Mouse (Mus musculus): ENCODE results near the gene Sp140.
A peak's percentile ranks its signal among the peaks of the same experiment; 100 is the strongest.
"Not testable (repeated sequence)": the region's sequence is repeated elsewhere in the genome, so short reads cannot be mapped to it uniquely, and the experiment has no call there.

Sp140 gene

DNA sequence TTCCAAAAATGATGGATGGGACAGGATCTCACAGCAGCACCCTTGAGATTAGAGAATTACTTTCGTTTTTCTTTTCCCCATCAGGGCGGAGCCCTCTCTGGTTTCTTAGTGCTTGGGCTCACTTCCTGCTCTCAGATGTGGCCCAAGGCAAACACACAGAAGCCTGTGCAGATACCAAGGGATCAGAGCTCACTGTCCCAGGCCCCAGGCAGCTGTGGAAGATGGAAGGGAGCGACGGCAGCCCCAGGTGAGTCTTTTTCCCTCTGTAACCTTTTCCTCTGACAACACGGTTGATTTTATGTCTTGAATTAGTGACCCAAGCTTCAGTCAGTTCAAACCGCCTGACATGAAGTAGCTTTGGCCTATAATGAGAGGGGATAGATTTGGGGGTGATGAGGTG lies 49.7 kb downstream of the Sp140 start, which contains the start of gene Sp100:
Gene Sp100 (plus strand): TSS at position 108 of the 400 bp plus-strand sequence.
- peak in 1 of 2 experiments; percentile 18 for DNase-seq (ENCODE audit: low spot score in 2 of 2)

DNA sequence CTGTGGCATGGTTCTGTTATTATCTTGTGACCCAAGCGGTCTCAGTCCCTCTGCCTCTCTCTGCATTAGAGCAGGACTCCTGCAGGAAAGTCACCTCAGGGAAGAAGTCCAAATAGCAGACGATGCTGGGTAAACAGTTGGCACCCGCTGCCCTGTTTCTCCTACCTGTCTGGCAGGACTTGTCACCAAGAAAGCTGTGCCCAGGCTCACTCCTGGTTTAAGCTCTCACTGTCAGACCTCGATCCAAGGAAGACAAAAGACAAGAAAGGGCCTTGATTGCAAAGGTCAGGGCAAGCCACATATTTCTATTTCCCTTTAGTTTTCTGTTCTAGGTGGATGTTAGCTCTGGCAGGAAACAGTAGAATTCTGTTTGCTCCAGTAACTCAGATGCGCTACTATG lies 50.3 kb downstream of the Sp140 start:
- not testable (repeated sequence) for DNase-seq (ENCODE audit: low spot score in 2 of 2)

DNA sequence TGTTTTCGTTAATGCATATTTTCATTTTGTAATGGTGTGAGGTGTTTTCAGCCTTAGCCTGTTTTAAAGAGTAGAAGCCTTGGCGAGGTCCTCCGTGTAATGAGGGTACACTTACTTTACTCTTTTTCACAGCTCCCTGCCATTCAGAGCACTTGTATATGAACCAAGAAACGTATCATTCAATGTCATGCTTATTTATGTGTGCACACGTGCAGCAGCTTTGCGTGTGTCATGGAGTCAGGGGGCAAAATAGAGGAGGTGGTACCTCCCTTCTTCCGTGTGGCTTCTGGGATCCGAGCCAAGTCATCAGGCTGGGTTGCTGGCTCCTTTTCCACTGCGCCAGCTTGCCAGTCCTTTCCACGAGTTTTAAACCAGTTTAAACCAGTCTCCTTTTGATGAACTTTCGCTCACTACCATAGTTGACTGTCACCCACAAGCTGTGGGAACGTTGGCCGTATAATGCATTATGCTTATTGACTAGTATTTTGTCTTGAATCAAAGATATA lies 51.6 kb downstream of the Sp140 start:
- not testable (repeated sequence) for DNase-seq (ENCODE audit: low spot score in 2 of 2)

DNA sequence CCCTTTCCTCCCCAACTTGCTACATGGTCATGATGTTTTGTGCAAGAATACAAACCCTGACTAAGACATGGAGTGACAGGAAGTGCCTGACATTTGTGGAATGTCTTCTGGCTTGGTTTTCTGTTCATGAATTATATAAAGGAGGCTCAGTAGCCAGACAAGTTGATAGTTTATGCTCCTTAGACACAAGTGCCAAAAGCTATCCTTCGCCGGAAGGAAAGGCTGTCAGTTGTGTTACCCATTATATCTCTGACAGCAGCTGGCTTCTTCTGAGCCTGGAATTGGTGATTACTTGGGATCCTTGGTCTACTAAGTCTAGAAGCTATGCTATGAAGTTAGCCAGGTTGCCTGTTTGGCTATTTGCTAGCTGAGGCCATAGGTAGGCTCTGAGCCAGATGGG lies 57.0 kb downstream of the Sp140 start:
- DNase-seq (ENCODE audit: low spot score in 2 of 2) = not testable (repeated sequence)

DNA sequence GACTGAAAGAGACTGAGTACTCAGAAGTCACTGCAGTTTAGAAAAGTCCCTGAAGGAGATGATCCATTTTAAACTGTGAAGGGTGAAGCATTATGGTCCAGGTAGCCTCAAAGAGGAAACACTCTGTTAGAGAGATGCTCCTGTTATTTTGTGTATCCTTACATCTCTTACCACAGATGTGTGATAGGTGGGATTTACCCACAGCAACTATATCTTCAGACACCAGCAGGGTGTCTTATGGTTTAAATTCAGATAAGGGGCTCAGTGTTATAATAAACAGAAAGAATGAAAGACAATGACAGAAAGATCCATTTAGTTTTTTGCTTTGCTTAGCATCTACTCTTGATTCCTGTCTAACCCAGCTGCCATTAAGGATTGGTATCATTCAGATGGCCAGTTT lies 64.1 kb downstream of the Sp140 start:
- no peak for DNase-seq (ENCODE audit: low spot score in 2 of 2)

DNA sequence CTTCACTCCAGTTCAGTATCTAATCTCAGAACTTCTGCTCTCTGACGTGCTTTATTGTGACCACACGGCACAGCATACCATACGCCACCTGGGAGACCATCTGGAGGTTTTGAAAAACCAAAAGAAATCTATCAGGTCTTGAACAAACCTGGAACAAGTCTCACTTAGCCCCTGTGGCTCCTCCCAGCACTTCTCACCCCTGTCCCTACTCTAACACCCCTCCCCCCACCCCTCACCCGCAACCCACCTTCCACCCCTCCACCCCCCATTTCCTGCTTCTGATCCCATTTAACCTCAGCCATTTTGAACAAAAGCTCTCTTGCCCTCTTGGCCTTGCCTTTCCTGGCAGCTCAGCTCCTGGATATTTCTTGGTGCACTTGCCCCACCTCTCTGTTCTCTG lies 80.0 kb downstream of the Sp140 start:
- DNase-seq (ENCODE audit: low spot score in 2 of 2) = no peak

DNA sequence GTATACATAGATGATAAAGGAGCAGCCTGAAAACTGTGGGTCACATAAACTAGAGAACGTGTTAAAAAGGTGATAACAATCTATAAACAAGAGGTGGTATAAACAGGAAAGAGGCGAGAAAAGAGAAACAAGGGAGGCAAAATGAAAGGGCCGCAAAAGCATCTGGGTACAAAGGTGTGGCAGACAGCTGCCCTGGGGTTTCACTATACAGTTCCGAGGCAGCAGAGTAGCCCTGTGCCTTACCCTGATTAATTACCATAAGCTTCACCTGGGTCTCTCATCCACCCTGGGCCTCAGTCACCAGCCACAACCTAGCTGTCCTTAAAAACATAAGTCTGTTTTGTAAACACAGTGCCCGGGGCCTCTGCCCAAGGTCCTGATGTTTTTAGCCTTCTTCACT lies 86.5 kb downstream of the Sp140 start:
- no peak for DNase-seq (ENCODE audit: low spot score in 2 of 2)

DNA sequence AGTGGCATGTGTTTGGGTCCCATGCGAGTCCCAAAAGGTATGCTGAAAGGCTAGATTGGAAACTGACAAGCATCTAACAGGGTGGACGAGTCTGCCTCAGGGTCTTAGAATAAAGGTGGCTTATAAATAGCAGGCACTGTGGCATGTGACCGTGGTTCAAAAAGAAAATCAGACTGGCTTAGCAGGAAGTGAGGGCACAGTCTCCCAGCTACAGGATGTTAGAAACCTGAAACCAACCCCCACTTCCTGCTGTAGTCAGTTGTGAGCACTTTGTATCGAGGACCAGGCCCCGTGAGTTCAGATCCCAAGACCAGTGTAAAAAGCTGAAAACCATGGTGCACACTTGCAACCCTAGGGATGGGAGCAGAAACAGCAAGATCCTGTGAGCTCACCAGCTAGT lies 87.2 kb downstream of the Sp140 start:
- peak in 1 of 2 experiments; percentile 9 for DNase-seq (ENCODE audit: low spot score in 2 of 2)

DNA sequence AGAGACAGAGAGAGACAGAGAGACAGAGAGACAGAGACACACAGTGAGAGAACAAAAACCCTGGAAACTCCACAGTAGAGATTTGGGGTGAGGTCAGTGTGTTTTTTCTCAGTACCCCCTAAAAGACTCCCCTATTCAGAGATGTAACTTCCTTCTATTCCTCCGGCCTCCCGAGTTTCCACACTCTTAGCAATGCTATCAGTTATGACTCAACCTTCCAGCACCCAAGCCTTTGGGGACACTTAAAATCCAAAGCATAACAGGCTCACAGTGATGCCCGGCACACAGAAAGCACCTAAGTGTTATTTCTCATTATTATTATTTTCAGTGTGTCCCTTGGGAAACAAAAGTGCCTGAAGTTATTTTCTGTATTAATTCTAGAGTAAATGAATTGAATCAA lies 90.4 kb downstream of the Sp140 start:
- no peak for DNase-seq (ENCODE audit: low spot score in 2 of 2)

DNA sequence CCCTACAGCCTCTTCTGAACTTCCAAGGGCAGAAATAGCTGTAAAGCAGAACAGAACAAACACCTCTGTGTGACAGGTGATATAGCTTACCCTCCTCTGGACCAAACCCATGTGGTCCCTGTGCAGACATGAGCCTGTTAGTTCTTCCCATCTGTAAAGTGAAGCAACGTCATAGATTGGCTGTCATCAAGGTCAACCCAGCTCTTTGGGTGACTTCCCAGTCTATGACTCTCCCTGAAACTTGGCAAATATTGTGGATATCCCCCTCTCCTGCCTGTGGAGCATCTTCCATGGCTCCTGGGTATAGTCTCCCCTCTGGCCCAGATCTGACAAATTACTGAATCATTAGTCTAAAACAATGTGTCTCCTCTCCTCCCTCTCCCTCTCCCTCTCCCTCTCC lies 92.1 kb downstream of the Sp140 start:
- no peak for DNase-seq (ENCODE audit: low spot score in 2 of 2)

DNA sequence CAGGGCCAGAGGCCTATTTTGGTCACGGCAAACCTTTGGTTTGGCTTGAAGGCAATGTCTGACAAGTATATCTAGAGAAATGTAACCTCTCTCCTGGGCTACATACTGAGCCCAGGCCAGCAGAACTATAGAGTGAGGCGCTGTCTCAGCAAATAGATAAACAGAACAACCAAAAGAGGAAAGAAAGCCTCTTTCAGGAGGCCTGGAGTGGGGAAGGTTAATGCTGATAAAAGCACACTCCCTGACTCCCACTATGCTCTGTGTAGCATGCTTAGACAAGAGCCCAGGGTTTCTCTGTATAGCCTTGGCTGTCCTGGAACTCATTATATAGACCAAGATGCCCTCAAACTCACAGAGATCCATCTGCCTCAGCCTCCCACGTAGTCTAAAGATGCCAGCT lies 93.1 kb downstream of the Sp140 start:
- DNase-seq (ENCODE audit: low spot score in 2 of 2) = no peak

All from spleen, postnatal 14 days (tissue).